Mouse (Mus musculus) forebrain, embryonic 12.5 days (tissue): ENCODE results near the gene Mt4. TPM values are rescaled to one million over a fixed set of nuclear protein-coding genes. Genes with fewer than 3 reads are reported as not detected.

Source experiments
- ATAC-seq: fragments of 200-750 bp; cut with Nextera tagmentation; 2 replicates; pipeline ENCODE4 v1.8.0; 2017; ENCODE audit warnings: moderate TSS enrichment; ENCODE audit not compliant: low FRiP score
- H3K27ac ChIP-seq: fragments of 300-500 bp; sonication (generic); 2 replicates; pipeline ENCODE4 v1.5.1; 2016; ENCODE audit warnings: mild to moderate bottlenecking
- H3K27me3 ChIP-seq: fragments of 300-500 bp; sonication (generic); 2 replicates; pipeline ENCODE4 v1.6.1; 2016; ENCODE audit warnings: mild to moderate bottlenecking
- H3K36me3 ChIP-seq: fragments of 300-500 bp; sonication (generic); replicated peaks from 2 replicates; pipeline ENCODE4 v1.6.1; 2016; ENCODE audit warnings: mild to moderate bottlenecking
- H3K4me1 ChIP-seq: fragments of 300-500 bp; sonication (generic); 2 replicates; pipeline ENCODE4 v1.6.1; 2016
- H3K4me2 ChIP-seq: fragments of 300-500 bp; sonication (generic); 2 replicates; pipeline ENCODE4 v1.6.1; 2016; ENCODE audit warnings: mild to moderate bottlenecking, moderate library complexity
- H3K4me3 ChIP-seq: fragments of 300-500 bp; sonication (generic); replicated peaks from 2 replicates; pipeline ENCODE4 v1.5.1; 2016; ENCODE audit warnings: mild to moderate bottlenecking
- H3K9ac ChIP-seq: fragments of 300-500 bp; sonication (generic); 2 replicates; pipeline ENCODE4 v1.6.1; 2016; ENCODE audit warnings: mild to moderate bottlenecking
- H3K9me3 ChIP-seq: fragments of 300-500 bp; sonication (generic); 2 replicates; pipeline ENCODE4 v1.6.1; 2016
- WGBS: fragments of 180-500 bp; shearing (Covaris S2); methylation state at CpG from one replicate; pipeline ENCODE4 v1.1.7; 2016; 5-methylcytosine and 5-hydroxymethylcytosine counted together
- polyA plus RNA-seq: library from polyadenylated mRNA; unstranded; fragments of >200 nt; fragmentation: Nextera tagmentation; extraction: Ambion mirVana; gene quantifications from 2 replicates; pipeline ENCODE4 v1.2.1, GENCODE M21; 2016

The Mt4 gene
- polyA plus RNA-seq: not detected in 2 replicates

DNA sequence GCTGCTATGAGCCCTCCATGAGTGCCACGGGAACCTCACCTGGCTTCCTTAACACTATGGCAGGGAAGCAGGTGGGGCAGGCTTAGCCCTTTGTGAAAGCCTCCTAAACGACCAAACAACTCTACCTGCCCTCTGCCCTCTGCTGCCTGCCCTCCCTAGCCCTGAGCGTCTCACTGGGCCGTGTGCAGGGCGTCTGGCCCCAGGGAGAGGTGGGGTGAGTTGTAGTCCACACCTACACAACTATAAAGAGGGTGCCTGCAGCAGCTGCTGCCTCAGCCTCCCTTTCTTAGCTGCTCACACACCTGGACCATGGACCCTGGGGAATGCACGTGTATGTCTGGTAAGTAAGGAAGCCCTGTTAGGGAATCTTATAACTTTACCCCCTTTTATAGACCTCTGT lies at the start of gene Mt4:
Gene Mt4, plus strand, starts transcription at position 265 of the 400 bp plus-strand sequence.
- Histone ChIP-seq H3K4me1 (no peaks in the 10 kb centered on the region), H3K27ac (no peak within 1 kb of the TSS), H3K4me3 (no peak within 1 kb of the TSS), H3K4me2 (no peak within 1 kb of the TSS), H3K9me3 (0 out of 2 replicates have a peak, but pooled peaks cover 3% of the 10 kb centered on the region), H3K27me3 (no peaks in the 10 kb centered on the region), H3K36me3 (no peaks in the 10 kb centered on the region), H3K9ac (no peak within 1 kb of the TSS)
- 54% methylated on average over 6 of the region's 6 CpGs for WGBS
- ATAC-seq: no peak

DNA sequence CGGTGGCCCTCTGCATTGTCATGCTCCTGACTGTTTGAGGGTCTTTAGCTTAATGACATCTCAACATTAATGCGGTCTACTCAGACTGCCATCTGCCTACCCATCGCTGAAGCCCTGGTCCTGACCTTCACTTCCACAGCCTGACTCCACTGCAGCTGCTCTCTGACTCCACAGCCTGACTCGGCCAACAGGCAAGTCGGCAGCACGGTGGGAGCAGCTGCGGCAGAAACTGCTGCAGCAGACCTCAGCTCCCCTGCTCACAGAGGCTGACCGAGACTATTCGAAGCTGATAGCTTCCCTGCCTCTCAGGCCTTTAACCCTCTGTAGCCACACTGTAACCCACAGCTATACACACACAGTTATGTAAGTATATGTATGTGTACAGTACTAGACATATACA lies 49.0 kb upstream of the Mt4 start:
- Histone ChIP-seq H3K9me3 (no peaks in the 10 kb centered on the region), H3K27me3 (no peaks in the 10 kb centered on the region), H3K4me3 (no peak overlapping the region), H3K9ac (no peak overlapping the region), H3K36me3 (peaks cover 27% of the 10 kb centered on the region), H3K4me2 (no peak overlapping the region), H3K4me1 (no peaks in the 10 kb centered on the region; the same call in 1 of the 2 replicates), H3K27ac (no peak overlapping the region)
- WGBS: 89% methylated on average over 9 of the region's 9 CpGs
- ATAC-seq: no peak

DNA sequence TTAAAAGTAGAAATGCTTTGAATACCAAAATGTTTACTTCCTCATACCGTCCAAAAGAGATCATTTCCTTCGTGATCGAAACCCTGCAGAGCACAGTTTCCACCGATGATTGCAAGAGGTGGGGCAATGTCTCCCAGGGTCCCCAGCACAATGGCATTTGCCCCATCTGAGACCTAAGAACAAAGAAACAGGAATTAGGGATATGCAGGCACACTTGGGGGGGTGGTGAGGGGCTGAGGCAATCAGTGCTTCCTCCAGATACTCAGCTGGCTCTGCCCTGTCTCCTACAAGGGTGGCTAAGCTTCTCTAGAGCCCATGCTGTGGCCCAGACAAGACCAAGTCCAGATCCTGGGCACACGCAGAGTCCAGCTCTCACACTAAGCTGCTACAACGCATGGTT lies 47.3 kb upstream of the Mt4 start:
- H3K9me3 ChIP-seq: no peaks in the 10 kb centered on the region
- H3K9ac ChIP-seq: no peak overlapping the region
- H3K27ac ChIP-seq: no peak overlapping the region
- H3K4me2 ChIP-seq: no peak overlapping the region
- H3K27me3 ChIP-seq: no peaks in the 10 kb centered on the region
- no peak overlapping the region for H3K4me3 ChIP-seq
- ATAC-seq: no peak
- H3K4me1 ChIP-seq: no peaks in the 10 kb centered on the region; the same call in 1 of the 2 replicates
- WGBS: 58% methylated on average over 6 of the region's 6 CpGs
- peaks cover 27% of the 10 kb centered on the region for H3K36me3 ChIP-seq

DNA sequence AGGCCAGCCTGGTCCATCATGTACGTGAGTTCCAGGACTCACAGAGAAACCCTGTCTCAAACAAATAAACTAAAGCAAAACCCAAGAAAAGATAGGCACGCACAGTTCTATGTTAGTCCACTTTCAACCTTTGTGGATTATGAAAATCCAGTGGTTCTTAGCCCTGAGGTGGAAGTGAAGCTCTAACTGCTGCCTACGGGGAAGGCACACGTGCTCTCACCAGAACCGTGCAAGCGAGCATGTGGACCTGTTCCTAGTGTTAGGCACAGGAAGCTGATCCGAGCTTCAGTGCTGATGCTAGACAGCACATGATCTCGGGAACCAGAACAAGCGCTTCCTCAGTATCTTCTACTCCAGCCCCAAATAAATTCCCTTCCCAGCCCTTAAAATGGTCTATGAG lies 44.1 kb upstream of the Mt4 start:
- ATAC-seq: no peak
- peaks cover 9% of the 10 kb centered on the region for H3K36me3 ChIP-seq
- H3K27ac ChIP-seq: no peak overlapping the region
- H3K4me3 ChIP-seq: no peak overlapping the region
- peaks cover 14% of the 10 kb centered on the region for H3K4me1 ChIP-seq
- no peaks in the 10 kb centered on the region for H3K9me3 ChIP-seq
- H3K27me3 ChIP-seq: no peaks in the 10 kb centered on the region
- H3K4me2 ChIP-seq: no peak overlapping the region
- no peak overlapping the region for H3K9ac ChIP-seq
- 89% methylated on average over 9 of the region's 9 CpGs for WGBS

DNA sequence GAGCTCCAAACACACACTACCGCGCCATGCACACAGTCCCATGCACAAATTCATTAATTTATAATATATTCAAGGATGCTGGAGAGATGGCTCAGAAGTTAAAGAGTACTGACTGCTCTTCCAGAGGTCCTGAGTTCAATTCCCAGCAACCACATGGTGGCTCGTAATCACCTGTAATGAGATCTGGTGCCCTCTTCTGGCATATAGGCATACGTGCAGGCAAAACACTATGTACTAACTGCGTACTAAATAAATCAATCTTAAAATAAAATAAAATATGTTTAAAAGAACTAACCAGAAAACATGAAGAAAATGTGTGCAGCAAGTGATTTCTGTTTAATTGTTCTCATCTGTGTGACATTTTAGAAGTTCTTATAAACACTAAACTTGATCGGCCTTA lies 42.7 kb upstream of the Mt4 start:
- H3K9ac ChIP-seq: no peak overlapping the region
- H3K36me3 ChIP-seq: no peaks in the 10 kb centered on the region
- 83% methylated on average over 6 of the region's 6 CpGs for WGBS
- H3K4me2 ChIP-seq: no peak overlapping the region
- no peak overlapping the region for H3K27ac ChIP-seq
- no peaks in the 10 kb centered on the region for H3K27me3 ChIP-seq
- H3K4me3 ChIP-seq: no peak overlapping the region
- H3K9me3 ChIP-seq: no peaks in the 10 kb centered on the region
- peaks cover 18% of the 10 kb centered on the region for H3K4me1 ChIP-seq
- no peak for ATAC-seq

DNA sequence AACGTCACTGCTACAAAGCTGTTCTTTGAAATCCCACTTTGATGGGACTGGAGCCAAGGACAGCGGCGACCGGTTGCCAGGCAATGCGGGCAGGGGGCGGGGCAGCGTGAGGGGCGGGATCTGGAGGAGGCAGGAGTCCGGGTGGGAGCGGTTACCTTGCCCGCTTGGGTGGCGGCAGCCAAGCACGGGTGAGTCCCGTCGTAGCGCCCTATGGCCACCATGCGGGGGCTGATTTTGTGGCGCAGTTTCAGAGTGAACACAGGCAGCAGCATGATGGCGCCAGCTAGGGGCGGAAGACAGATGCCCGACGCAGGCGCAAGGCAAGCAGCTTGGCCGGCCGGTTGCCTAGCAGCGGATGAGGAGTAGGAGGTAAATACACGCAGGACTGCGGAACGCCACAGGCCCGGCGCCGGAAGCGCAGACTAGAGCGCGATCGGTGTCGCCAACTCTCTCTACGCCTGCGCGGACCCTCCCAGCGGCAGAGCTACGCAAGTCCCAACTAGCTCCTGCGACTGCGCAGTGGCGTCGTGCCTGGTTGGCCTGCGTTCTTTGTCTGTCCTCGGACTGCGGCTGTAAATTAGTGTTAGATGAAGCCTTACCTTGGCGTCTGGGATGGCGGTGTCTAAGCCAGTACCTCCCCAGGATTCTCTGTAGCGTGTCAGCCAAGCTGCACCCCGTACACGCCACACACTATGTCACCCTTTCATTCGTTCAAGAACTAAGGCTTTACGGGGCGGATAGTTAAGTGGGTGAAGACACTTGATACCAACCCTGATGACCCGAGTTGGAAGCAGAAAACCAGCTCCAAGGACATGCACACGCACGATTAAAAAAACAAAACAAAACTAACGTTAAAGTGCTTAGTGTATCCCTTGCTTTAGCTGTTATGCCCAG lies 38.7 kb upstream of the Mt4 start, which contains the start of gene Bbs2:
Gene Bbs2, minus strand, starts transcription at position 848 of the 894 bp plus-strand sequence.
- H3K27ac ChIP-seq: peak within 1 kb of the TSS; percentile 98
- peak within 1 kb of the TSS; percentile 58 for H3K4me2 ChIP-seq
- WGBS: 1% methylated on average over 61 of the region's 61 CpGs
- peak within 1 kb of the TSS; percentile 56 for H3K9ac ChIP-seq
- no peaks in the 10 kb centered on the region for H3K36me3 ChIP-seq
- 0 out of 2 replicates have a peak, but pooled peaks cover 8% of the 10 kb centered on the region for H3K27me3 ChIP-seq
- peak within 1 kb of the TSS; percentile 54 for H3K4me3 ChIP-seq
- H3K9me3 ChIP-seq: no peaks in the 10 kb centered on the region
- peak; percentile 99 for ATAC-seq
- H3K4me1 ChIP-seq: peaks cover 18% of the 10 kb centered on the region

DNA sequence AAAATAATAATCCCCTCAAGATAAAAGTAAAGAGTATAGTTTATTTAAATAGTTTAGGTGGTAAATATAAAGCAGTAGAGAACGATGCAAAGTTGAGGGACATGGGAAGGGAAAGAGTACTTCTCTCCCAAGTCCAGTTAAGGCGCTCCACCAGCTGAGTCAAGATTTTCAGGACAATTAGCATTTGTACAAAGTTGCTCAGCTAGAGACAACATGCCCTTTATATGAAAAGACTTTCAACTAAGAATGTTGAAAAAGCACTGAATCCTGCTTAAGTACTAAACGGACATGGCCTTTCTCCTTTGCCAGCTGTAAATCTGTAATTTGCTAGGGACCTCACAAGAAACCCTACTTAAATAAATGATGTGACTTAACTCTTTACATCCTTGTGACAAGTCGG lies 38.0 kb upstream of the Mt4 start:
- no peak for ATAC-seq
- Histone ChIP-seq H3K4me2 (peak overlapping the region; percentile 58), H3K4me1 (peaks cover 18% of the 10 kb centered on the region), H3K9me3 (no peaks in the 10 kb centered on the region), H3K27ac (peak overlapping the region; percentile 98), H3K27me3 (0 out of 2 replicates have a peak, but pooled peaks cover 8% of the 10 kb centered on the region), H3K9ac (peak overlapping the region; percentile 56; the same call in 1 of the 2 replicates), H3K36me3 (no peaks in the 10 kb centered on the region), H3K4me3 (peak overlapping the region; percentile 54)
- 33% methylated on average over 4 of the region's 4 CpGs for WGBS

DNA sequence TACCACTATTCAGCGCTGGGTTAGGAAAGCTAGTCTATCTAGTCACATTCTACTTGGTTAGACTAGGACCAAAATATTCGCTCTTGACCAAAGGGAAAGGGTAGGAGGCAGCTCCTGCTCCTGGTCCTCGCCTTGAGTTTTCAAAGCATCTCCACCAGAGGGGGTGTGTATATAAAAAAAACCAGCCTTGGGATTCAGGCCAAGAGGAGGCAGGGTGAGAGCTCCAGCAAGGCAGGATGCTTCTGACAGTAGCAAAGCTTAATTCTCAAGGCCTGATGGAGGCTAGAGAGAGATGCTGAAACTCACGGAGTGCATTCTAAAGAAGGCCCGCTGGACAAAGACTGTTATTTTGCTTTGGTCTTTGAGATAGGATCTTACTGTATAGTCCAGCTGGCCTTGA lies 32.9 kb upstream of the Mt4 start:
- no peak overlapping the region for H3K4me3 ChIP-seq
- 0 out of 2 replicates have a peak, but pooled peaks cover 8% of the 10 kb centered on the region for H3K27me3 ChIP-seq
- ATAC-seq: no peak
- peaks cover under 1% of the 10 kb centered on the region for H3K4me1 ChIP-seq
- H3K36me3 ChIP-seq: no peaks in the 10 kb centered on the region
- no peaks in the 10 kb centered on the region for H3K9me3 ChIP-seq
- no peak overlapping the region for H3K27ac ChIP-seq
- H3K9ac ChIP-seq: no peak overlapping the region
- WGBS: 53% methylated on average over 5 of the region's 5 CpGs
- H3K4me2 ChIP-seq: no peak overlapping the region

DNA sequence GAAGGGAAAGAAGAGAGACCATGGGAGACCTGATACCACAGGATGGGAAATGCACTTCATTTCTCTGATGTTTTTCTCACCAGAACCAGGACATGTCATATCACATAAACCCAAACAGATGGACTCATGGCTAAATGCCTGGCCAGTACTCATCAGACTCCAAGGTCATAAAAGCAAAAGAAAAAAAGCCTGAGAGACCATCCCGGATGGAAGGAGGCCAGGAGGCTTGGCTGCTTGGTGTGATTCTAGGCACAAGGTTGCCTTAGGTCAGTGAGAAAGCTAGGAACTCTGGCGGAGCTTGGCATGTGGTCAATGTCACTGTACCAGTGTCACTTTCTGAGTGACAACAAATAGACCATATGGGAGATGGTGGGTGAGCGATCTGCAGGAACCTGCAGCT lies 29.1 kb upstream of the Mt4 start:
- no peak overlapping the region for H3K9ac ChIP-seq
- H3K36me3 ChIP-seq: no peaks in the 10 kb centered on the region
- no peak overlapping the region for H3K4me3 ChIP-seq
- no peaks in the 10 kb centered on the region for H3K27me3 ChIP-seq
- no peaks in the 10 kb centered on the region for H3K9me3 ChIP-seq
- H3K4me2 ChIP-seq: no peak overlapping the region
- no peaks in the 10 kb centered on the region for H3K4me1 ChIP-seq
- H3K27ac ChIP-seq: no peak overlapping the region
- WGBS: 86% methylated on average over 3 of the region's 3 CpGs
- ATAC-seq: no peak

DNA sequence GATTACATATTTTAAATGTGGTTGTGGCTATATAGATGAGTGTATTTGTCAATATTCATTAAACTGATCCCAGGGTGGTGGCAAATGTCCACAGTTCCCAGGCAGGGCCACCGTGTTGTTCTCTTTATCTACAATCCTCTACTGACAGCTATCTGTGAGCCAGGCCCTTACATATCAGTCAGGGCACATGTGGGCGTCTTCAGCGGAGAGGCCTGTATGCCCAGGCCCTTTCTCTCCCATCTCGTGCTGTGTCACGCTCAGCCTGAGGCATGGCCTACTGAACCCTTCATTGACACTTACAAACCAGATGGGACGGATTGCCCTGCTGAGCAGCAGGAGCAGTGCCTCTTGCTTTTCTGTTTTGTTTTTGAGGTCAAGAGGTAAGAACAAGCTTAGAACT lies 27.6 kb upstream of the Mt4 start:
- no peak for ATAC-seq
- Histone ChIP-seq H3K4me3 (no peak overlapping the region), H3K27me3 (no peaks in the 10 kb centered on the region), H3K4me1 (no peaks in the 10 kb centered on the region), H3K9ac (no peak overlapping the region), H3K9me3 (no peaks in the 10 kb centered on the region), H3K36me3 (no peaks in the 10 kb centered on the region), H3K4me2 (no peak overlapping the region), H3K27ac (no peak overlapping the region)
- WGBS: 80% methylated on average over 6 of the region's 6 CpGs

DNA sequence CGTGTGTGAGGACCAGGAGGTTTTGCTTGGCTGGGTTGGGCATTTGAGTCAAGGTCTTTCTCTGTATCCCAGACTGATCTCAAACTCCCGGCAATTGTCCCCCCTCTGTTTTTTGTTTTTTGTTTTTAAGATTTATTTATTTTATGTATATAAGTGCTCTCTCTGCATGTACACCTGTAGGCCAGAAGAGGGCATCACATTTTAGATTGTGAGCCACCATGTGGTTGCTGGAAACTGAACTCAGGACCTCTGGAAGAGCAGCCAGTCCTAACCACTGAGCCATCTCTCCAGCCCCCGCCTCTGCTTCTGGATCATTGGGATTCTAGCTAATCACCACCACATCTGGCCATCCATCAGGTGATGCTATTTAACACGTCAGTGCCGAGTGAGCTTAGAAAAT lies 27.2 kb upstream of the Mt4 start:
- ATAC-seq: no peak
- WGBS: 85% methylated on average over 5 of the region's 5 CpGs
- Histone ChIP-seq H3K27me3 (no peaks in the 10 kb centered on the region), H3K4me1 (no peaks in the 10 kb centered on the region), H3K9me3 (no peaks in the 10 kb centered on the region), H3K36me3 (no peaks in the 10 kb centered on the region), H3K4me3 (no peak overlapping the region), H3K27ac (no peak overlapping the region), H3K9ac (no peak overlapping the region), H3K4me2 (no peak overlapping the region)

DNA sequence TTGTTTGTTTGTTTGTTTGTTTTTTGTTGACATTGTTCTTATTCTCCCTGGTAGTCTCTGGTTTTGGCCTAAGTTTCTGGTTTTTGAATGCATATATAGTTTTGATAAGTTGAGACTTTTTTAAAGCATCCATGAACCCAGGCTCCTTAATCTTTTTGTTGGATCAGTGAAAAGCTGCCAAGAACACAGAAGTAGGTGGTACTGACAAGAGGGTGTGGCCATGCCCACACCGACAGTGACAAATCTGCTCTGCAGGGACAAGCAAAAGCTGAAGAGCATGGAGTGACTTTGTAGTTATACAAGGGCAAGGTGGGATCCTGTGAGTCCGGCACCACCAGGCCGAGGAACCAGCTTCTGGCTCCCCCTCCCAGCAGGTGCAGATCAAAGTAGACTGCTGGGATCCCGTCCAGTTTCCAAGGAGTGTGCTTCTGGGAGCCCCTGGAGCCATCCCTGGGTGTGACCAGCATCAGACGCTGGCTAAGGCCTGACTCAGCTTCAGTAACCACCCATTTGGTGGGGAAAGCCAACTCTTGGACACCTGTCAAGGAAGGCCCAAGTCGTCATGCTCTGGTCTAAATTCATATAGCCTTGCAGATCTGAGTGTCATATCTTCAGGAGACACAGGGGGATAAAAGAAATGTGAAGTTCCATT lies 26.3 kb upstream of the Mt4 start:
- Histone ChIP-seq H3K9me3 (no peaks in the 10 kb centered on the region), H3K27ac (no peak overlapping the region), H3K4me1 (no peaks in the 10 kb centered on the region), H3K4me3 (no peak overlapping the region), H3K9ac (no peak overlapping the region), H3K27me3 (no peaks in the 10 kb centered on the region), H3K36me3 (no peaks in the 10 kb centered on the region), H3K4me2 (no peak overlapping the region)
- ATAC-seq: no peak
- 75% methylated on average over 6 of the region's 6 CpGs for WGBS
